ENCODE assay signal across 24 mouse cellular contexts in the genomic region with DNA sequence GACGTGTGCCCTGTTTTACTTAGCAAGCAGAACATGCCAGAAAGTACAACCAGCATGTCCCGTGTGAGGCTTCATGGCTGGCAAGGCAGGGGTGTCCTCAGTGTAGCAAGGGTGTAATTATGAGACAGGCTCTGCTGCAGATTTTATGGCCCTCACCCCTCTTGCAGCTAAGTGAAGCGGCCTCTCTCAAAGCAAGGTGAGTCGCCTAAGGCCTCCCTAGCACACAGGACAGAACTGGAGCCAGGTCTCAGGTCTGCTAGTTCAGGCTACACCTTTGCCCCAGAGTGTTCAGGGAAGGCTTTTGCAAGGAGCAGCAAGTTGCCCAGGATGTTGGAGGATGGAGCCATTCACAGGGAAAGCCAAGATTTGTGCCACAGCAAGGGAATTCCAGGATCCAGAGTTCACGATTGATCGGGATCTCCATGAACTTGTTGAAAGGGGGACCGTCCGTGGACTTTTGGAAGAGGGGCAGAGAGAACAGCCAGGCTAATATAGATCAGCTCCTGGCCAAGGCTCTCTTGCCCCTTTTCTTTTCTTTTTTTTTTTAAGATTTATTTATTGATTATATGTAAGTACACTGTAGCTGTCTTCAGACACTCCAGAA. TPM values are rescaled to one million over a fixed set of nuclear protein-coding genes. Genes with fewer than 3 reads are reported as not detected.
DNase-seq lines count a peak whose midpoint lies in the region; ATAC-seq and TF ChIP-seq lines count a peak whose summit lies in the region.
"Had no signal": no experiment of that assay in that cellular context is flagged by ENCODE, and none has a peak within 500 bp of the region (broad histone marks: within the 10 kb centered on the region; RNA-seq: fewer than 3 reads in every experiment).

No protein-coding gene starts in this region.

- no peak for TF ChIP-seq CTCF in liver, postnatal 0 days (IDR thresholded peaks at IDR 0.05; ENCODE audit: low read depth)

- no peaks in the 10 kb centered on the region for H3K27me3 ChIP-seq in liver, postnatal 0 days (ENCODE audit: insufficient read depth, low read length)
- H3K27me3 ChIP-seq in liver, embryonic 11.5 days (replicated peaks; ENCODE audit: control insufficient read depth, insufficient read depth, low read length) = no peaks in the 10 kb centered on the region
- H3K27me3 ChIP-seq in intestine, embryonic 15.5 days (replicated peaks) = no peaks in the 10 kb centered on the region
- H3K27me3 ChIP-seq: heart, embryonic 12.5 days; heart, embryonic 15.5 days had no signal

- H3K27ac ChIP-seq in liver, postnatal 0 days (ENCODE audit: low read depth) = no peak overlapping the region
- no peak overlapping the region for H3K27ac ChIP-seq in liver, embryonic 11.5 days (ENCODE audit: low read depth, low read length)
- no peak overlapping the region for H3K27ac ChIP-seq in intestine, embryonic 15.5 days
- H3K27ac ChIP-seq: heart, embryonic 15.5 days; hindbrain, embryonic 10.5 days; hindbrain, embryonic 13.5 days had no signal

- H3K4me3 ChIP-seq in liver, postnatal 0 days (ENCODE audit: low read depth, low read length) = no peak overlapping the region
- no peak overlapping the region for H3K4me3 ChIP-seq in liver, embryonic 11.5 days (ENCODE audit: low read depth, low read length)
- no peak overlapping the region for H3K4me3 ChIP-seq in intestine, embryonic 15.5 days (replicated peaks)
- H3K4me3 ChIP-seq: heart, embryonic 12.5 days; heart, embryonic 15.5 days; hindbrain, embryonic 10.5 days; hindbrain, embryonic 13.5 days had no signal

- no peaks in the 10 kb centered on the region for H3K9me3 ChIP-seq in liver, postnatal 0 days (ENCODE audit: low read length)
- no peaks in the 10 kb centered on the region for H3K9me3 ChIP-seq in liver, embryonic 11.5 days (ENCODE audit: control insufficient read depth, low read length)
- no peaks in the 10 kb centered on the region for H3K9me3 ChIP-seq in intestine, embryonic 15.5 days
- H3K9me3 ChIP-seq: heart, embryonic 15.5 days had no signal

- H3K36me3 ChIP-seq in liver, postnatal 0 days (replicated peaks; ENCODE audit: insufficient read depth, low read length) = no peaks in the 10 kb centered on the region
- H3K36me3 ChIP-seq in liver, embryonic 11.5 days (ENCODE audit: control insufficient read depth, insufficient read depth, low read length) = no peaks in the 10 kb centered on the region
- no peaks in the 10 kb centered on the region for H3K36me3 ChIP-seq in intestine, embryonic 15.5 days
- H3K36me3 ChIP-seq: heart, embryonic 12.5 days; heart, embryonic 15.5 days; hindbrain, embryonic 10.5 days; hindbrain, embryonic 13.5 days had no signal

- peaks cover 7% of the 10 kb centered on the region for H3K4me1 ChIP-seq in liver, postnatal 0 days (ENCODE audit: insufficient read depth)
- peaks cover 4% of the 10 kb centered on the region; the same call in 1 of the 2 replicates for H3K4me1 ChIP-seq in liver, embryonic 11.5 days (replicated peaks; ENCODE audit: control insufficient read depth, insufficient read depth, low read length)
- H3K4me1 ChIP-seq in intestine, embryonic 15.5 days (replicated peaks) = peaks cover 3% of the 10 kb centered on the region; the same call in 1 of the 2 replicates
- H3K4me1 ChIP-seq: heart, embryonic 15.5 days had no signal

- no peak overlapping the region for H3K4me2 ChIP-seq in liver, postnatal 0 days (ENCODE audit: low read depth, low read length)
- no peak overlapping the region for H3K4me2 ChIP-seq in liver, embryonic 11.5 days
- no peak overlapping the region for H3K4me2 ChIP-seq in intestine, embryonic 15.5 days (replicated peaks)
- H3K4me2 ChIP-seq: heart, embryonic 12.5 days; heart, embryonic 15.5 days; hindbrain, embryonic 13.5 days had no signal

- peak; percentile 8 for DNase-seq in embryo, embryonic 10 days (ENCODE audit: low spot score)
- DNase-seq in embryo, embryonic 11 days = no peak
- no peak for DNase-seq in liver, postnatal 0 days
- no peak for DNase-seq in liver, embryonic 11.5 days (ENCODE audit: low spot score)
- DNase-seq in testis, postnatal 10 days (ENCODE audit: low spot score) = no peak
- DNase-seq in thymus, postnatal 25 days = no peak
- DNase-seq: adrenal gland, postnatal 10 days; adrenal gland, postnatal 36 days; cerebellum, adult 18-20 months; cerebellum, adult 9-10 months; cerebellum, postnatal 14 days; forebrain, postnatal 0 days; gastrocnemius, postnatal 25 days; heart, postnatal 10 days; heart, postnatal 36 days had no signal

- peak; percentile 61 for ATAC-seq in liver, postnatal 0 days
- ATAC-seq in liver, embryonic 11.5 days (replicated peaks; ENCODE audit: low FRiP score) = no peak
- ATAC-seq in intestine, embryonic 15.5 days = peak; percentile 39
- ATAC-seq in megakaryocyte, adult 5-6 weeks (ENCODE audit: poor library complexity, severe bottlenecking) = no peak
- ATAC-seq: activated CD4-positive, CD25-positive, alpha-beta regulatory T cell, adult 4 months; forebrain, embryonic 14.5 days; forebrain, postnatal 0 days; hindbrain, embryonic 16.5 days had no signal

- no peak overlapping the region for H3K9ac ChIP-seq in liver, postnatal 0 days (replicated peaks)
- no peak overlapping the region for H3K9ac ChIP-seq in liver, embryonic 11.5 days (ENCODE audit: low read depth, low read length)
- H3K9ac ChIP-seq in intestine, embryonic 15.5 days = no peak overlapping the region
- H3K9ac ChIP-seq: forebrain, postnatal 0 days; heart, embryonic 12.5 days; heart, embryonic 15.5 days; hindbrain, embryonic 13.5 days had no signal

- WGBS in liver, postnatal 0 days (ENCODE audit: insufficient replicate concordance) = 70% methylated on average over 8 of the region's 8 CpGs
- 87% methylated on average over 8 of the region's 8 CpGs for WGBS in liver, embryonic 11.5 days
- WGBS in intestine, embryonic 15.5 days = 73% methylated on average over 8 of the region's 8 CpGs

- 0 out of 2 replicates have a peak, but pooled peaks have one; percentile 11 for TF ChIP-seq EP300 in liver, postnatal 0 days (IDR thresholded peaks at IDR 0.05; ENCODE audit: low read depth)

RNA-seq across cellular contexts. Expression of a gene that starts 32.9 kb away (rescaled TPM):
- 2.5 and 3.6 TPM in 2 replicates for polyA plus RNA-seq in liver, postnatal 0 days (2015; fragmentation: Nextera tagmentation; extraction: Ambion mirVana)
- polyA plus RNA-seq in liver, embryonic 11.5 days (2014; fragmentation: Nextera tagmentation; extraction: Ambion mirVana) = 14.3 and 19.4 TPM in 2 replicates
- 26.9 and 28.4 TPM in 2 replicates for polyA plus RNA-seq in intestine, embryonic 15.5 days (2015; fragmentation: Nextera tagmentation; extraction: Ambion mirVana)
- 2.3 and 4.8 TPM in 2 replicates for total RNA-seq in megakaryocyte, adult 5-6 weeks (2015)
- total RNA-seq in megakaryocyte, adult 5-6 weeks (2017) = 6.1 and 8.9 TPM in 2 replicates

Comparison
In these comparisons a context has a peak if more than half of its experiments do, and no peak if none do; other contexts are left out.
1. ATAC-seq: peak in liver, postnatal 0 days (single experiment) and intestine, embryonic 15.5 days (single experiment); none in liver, embryonic 11.5 days (single experiment) and megakaryocyte, adult 5-6 weeks (single experiment).